Mouse (Mus musculus): ENCODE measurements at regions not wholly inside any gene's neighbourhood (a gene's known extent, or its start where the extent isn't known, plus 50 kb on each side); places are given as distances from the start of the nearest gene placed in this dataset.

DNA sequence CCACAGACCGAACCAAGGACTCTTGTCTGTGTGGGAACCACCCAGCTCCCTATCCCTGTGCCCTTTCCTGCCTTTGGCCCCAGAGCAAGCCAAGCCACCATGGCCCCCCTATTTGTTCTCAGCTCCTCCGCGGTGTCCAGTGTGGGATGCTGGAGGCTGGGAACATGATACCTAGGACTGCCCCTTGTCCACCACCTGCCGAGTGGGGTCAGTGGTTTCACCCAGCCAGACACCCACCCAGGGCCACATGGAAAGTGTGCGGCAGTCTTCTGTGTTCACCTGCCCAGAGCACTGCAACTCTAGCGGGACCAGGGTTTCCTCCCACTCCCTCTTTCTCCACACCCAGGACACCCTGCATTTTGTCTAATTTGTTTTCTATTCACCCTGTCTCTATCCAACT, 765.6 kb upstream of the Tpm3-rs7 start:
- TF ChIP-seq CTCF (IDR thresholded peaks at IDR 0.05; ENCODE audit: low read depth, low read length) (no peak), POLR2A (IDR thresholded peaks at IDR 0.05; ENCODE audit: extremely low read depth, insufficient read depth, low read length) (no peak)

All from liver, adult 2 months (tissue).